Mouse (Mus musculus): Measurements from ENCODE around the gene Brinp3. TPM values are rescaled to one million over a fixed set of nuclear protein-coding genes. Genes with fewer than 3 reads are reported as not detected.

The Brinp3 gene
- polyA plus RNA-seq, 1 experiment from 2014 or later = 8.1 TPM

DNA sequence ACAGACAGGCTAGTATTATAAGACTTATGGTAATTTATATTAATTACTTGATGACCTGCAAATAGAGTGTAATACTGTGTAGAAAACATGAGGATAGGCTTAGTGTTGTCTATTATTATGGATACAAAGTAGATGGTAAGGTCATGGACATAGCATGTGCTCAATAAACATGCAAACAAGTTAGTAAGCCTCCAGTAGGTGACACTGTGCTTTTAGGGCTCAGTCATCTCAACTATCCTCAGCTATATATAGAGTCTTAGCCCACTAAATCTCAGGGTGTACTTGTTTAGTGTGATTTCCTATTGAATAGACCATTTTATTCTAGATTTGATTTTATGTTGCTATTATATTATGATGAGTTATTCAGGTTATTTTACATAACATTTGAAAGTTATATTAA lies 34.0 kb downstream of the Brinp3 start:
- no peak overlapping the region for H3K27ac ChIP-seq (ENCODE audit: low read depth, low read length)
- no peaks in the 10 kb centered on the region for H3K4me1 ChIP-seq (ENCODE audit: control insufficient read depth, insufficient read depth, low read length)
- H3K4me3 ChIP-seq (ENCODE audit: low read depth, low read length) = no peak overlapping the region
- no peaks in the 10 kb centered on the region for H3K9me3 ChIP-seq (replicated peaks; ENCODE audit: control insufficient read depth, low read length)
- no peak overlapping the region for H3K4me2 ChIP-seq (ENCODE audit: low read length)
- ATAC-seq = no peak
- H3K27me3 ChIP-seq (replicated peaks; ENCODE audit: control insufficient read depth, insufficient read depth, low read length) = no peaks in the 10 kb centered on the region
- H3K9ac ChIP-seq (ENCODE audit: low read length) = no peak overlapping the region
- no peaks in the 10 kb centered on the region for H3K36me3 ChIP-seq (ENCODE audit: control insufficient read depth, insufficient read depth, low read length)
- no peak for DNase-seq (ENCODE audit: low spot score)

- ATAC-seq (0 out of 2 replicates have a peak, but pooled peaks have one; percentile 29), DNase-seq (ENCODE audit: low spot score) (peak; percentile 62)
- Histone ChIP-seq H3K9ac (ENCODE audit: low read length) (no peak overlapping the region), H3K4me1 (ENCODE audit: control insufficient read depth, insufficient read depth, low read length) (no peaks in the 10 kb centered on the region), H3K36me3 (ENCODE audit: control insufficient read depth, insufficient read depth, low read length) (no peaks in the 10 kb centered on the region), H3K9me3 (replicated peaks; ENCODE audit: control insufficient read depth, low read length) (no peaks in the 10 kb centered on the region), H3K27ac (ENCODE audit: low read depth, low read length) (no peak overlapping the region), H3K27me3 (replicated peaks; ENCODE audit: control insufficient read depth, insufficient read depth, low read length) (no peaks in the 10 kb centered on the region), H3K4me3 (ENCODE audit: low read depth, low read length) (no peak overlapping the region), H3K4me2 (ENCODE audit: low read length) (no peak overlapping the region)
- 71% methylated on average over 2 of the region's 2 CpGs for WGBS
These were observed 52.4 kb downstream of the Brinp3 start for GRCm38 (mm10) chr1:146546847-146547428.

DNA sequence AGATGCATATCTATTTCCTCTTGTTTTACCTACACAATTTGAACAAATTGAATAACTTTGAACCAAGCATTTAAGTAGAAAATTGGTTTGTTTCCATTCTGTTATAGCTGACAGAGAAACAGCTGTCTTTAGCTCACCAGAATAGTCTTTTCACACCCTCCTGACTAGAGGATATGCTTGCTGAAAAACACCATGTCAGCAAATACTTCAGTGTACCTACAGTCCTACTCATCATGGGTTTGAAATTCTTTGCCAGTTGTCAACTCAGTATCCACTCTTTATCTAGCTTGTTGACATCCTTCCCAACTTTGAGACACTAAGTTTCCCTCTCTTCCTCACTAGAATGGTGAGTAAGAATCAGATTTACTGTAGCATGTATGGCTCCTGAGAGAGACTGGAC lies 62.4 kb downstream of the Brinp3 start:
- Histone ChIP-seq H3K4me1 (ENCODE audit: control insufficient read depth, insufficient read depth, low read length) (no peaks in the 10 kb centered on the region), H3K9me3 (replicated peaks; ENCODE audit: control insufficient read depth, low read length) (no peaks in the 10 kb centered on the region)

GRCm38 (mm10) chr1:146562144-146562543 lies 67.6 kb downstream of the Brinp3 start:
- Histone ChIP-seq H3K4me2 (ENCODE audit: low read length) (no peak overlapping the region), H3K9ac (ENCODE audit: low read length) (no peak overlapping the region), H3K9me3 (replicated peaks; ENCODE audit: control insufficient read depth, low read length) (no peaks in the 10 kb centered on the region), H3K27me3 (replicated peaks; ENCODE audit: control insufficient read depth, insufficient read depth, low read length) (no peaks in the 10 kb centered on the region), H3K4me1 (ENCODE audit: control insufficient read depth, insufficient read depth, low read length) (no peaks in the 10 kb centered on the region), H3K27ac (ENCODE audit: low read depth, low read length) (no peak overlapping the region), H3K36me3 (ENCODE audit: control insufficient read depth, insufficient read depth, low read length) (no peaks in the 10 kb centered on the region), H3K4me3 (ENCODE audit: low read depth, low read length) (no peak overlapping the region)
- WGBS = 88% methylated on average over 3 of the region's 3 CpGs
- no peak for ATAC-seq
- DNase-seq (ENCODE audit: low spot score) = no peak

More for the DNA sequence above, 62.4 kb downstream of the Brinp3 start:
- DNase-seq (ENCODE audit: low spot score) (no peak), ATAC-seq (no peak)
- Histone ChIP-seq H3K4me3 (ENCODE audit: low read depth, low read length) (no peak overlapping the region), H3K4me2 (ENCODE audit: low read length) (no peak overlapping the region), H3K9ac (ENCODE audit: low read length) (no peak overlapping the region), H3K36me3 (ENCODE audit: control insufficient read depth, insufficient read depth, low read length) (no peaks in the 10 kb centered on the region), H3K27ac (ENCODE audit: low read depth, low read length) (no peak overlapping the region), H3K27me3 (replicated peaks; ENCODE audit: control insufficient read depth, insufficient read depth, low read length) (no peaks in the 10 kb centered on the region)

- no peak overlapping the region for H3K27ac ChIP-seq (ENCODE audit: low read depth, low read length)
- 71% methylated on average over 7 of the region's 7 CpGs for WGBS
These were observed 89.6 kb downstream of the Brinp3 start for GRCm38 (mm10) chr1:146584181-146584580.

DNA sequence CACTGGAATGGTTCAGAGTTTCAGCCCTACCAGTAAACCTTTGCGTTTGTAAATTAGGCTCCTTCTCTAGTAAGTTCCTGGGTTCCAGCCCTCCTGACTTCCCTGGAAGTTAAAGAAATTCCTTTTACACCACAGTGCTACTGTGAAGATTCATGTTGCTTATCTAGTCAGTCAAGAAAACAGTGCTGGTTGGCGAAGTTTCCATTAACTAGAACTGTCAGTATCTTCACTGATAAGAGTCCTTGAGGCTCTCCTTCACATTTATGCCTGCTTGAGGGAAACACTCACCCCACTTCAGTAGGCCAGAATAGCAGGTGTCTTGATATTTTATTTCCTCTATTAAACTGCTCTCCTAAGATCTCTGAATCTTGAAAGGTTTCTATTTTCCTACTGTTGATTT lies 138.3 kb downstream of the Brinp3 start:
- Histone ChIP-seq H3K4me3 (ENCODE audit: low read depth, low read length) (no peak overlapping the region), H3K9ac (ENCODE audit: low read length) (no peak overlapping the region), H3K4me2 (ENCODE audit: low read length) (no peak overlapping the region), H3K36me3 (ENCODE audit: control insufficient read depth, insufficient read depth, low read length) (no peaks in the 10 kb centered on the region), H3K27me3 (replicated peaks; ENCODE audit: control insufficient read depth, insufficient read depth, low read length) (no peaks in the 10 kb centered on the region), H3K9me3 (replicated peaks; ENCODE audit: control insufficient read depth, low read length) (no peaks in the 10 kb centered on the region), H3K27ac (ENCODE audit: low read depth, low read length) (no peak overlapping the region), H3K4me1 (ENCODE audit: control insufficient read depth, insufficient read depth, low read length) (no peaks in the 10 kb centered on the region)
- DNase-seq (ENCODE audit: low spot score) (no peak), ATAC-seq (no peak)
- WGBS = 81% methylated on average over 2 of the region's 2 CpGs

More at GRCm38 (mm10) chr1:146584181-146584580, 89.6 kb downstream of the Brinp3 start:
- no peak for ATAC-seq
- peak; percentile 3 for DNase-seq (ENCODE audit: low spot score)
- no peaks in the 10 kb centered on the region for H3K9me3 ChIP-seq (replicated peaks; ENCODE audit: control insufficient read depth, low read length)
- H3K9ac ChIP-seq (ENCODE audit: low read length) = no peak overlapping the region
- no peak overlapping the region for H3K4me2 ChIP-seq (ENCODE audit: low read length)
- H3K36me3 ChIP-seq (ENCODE audit: control insufficient read depth, insufficient read depth, low read length) = no peaks in the 10 kb centered on the region
- H3K27me3 ChIP-seq (replicated peaks; ENCODE audit: control insufficient read depth, insufficient read depth, low read length) = no peaks in the 10 kb centered on the region
- H3K4me3 ChIP-seq (ENCODE audit: low read depth, low read length) = no peak overlapping the region
- H3K4me1 ChIP-seq (ENCODE audit: control insufficient read depth, insufficient read depth, low read length) = no peaks in the 10 kb centered on the region

DNA sequence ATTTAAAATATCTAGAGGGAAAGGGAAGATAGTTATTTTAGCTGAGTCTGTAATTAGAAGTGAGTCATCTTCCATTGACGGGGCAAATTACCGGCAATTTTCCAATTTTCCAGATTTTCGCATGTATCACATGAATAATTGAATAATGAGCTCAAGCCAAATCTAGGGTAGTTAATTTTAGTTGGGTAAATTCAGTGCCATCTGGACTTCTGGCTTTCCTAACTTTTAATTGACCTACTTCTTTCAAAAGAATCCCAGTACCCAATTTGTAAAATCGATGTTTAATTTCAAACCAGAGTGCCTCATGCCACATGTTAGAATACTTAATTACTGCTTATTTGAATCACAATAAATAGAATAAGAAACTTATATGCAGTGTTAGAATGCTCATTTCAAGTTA lies 162.7 kb downstream of the Brinp3 start:
- WGBS = 18% methylated on average over 4 of the region's 4 CpGs

GRCm38 (mm10) chr1:146700724-146701123 lies 206.2 kb downstream of the Brinp3 start:
- H3K4me2 ChIP-seq (ENCODE audit: low read length) = no peak overlapping the region
- H3K4me1 ChIP-seq (ENCODE audit: control insufficient read depth, insufficient read depth, low read length) = no peaks in the 10 kb centered on the region
- H3K36me3 ChIP-seq (ENCODE audit: control insufficient read depth, insufficient read depth, low read length) = no peaks in the 10 kb centered on the region
- DNase-seq (ENCODE audit: low spot score) (peak; percentile 36), ATAC-seq (no peak)
- no peak overlapping the region for H3K9ac ChIP-seq (ENCODE audit: low read length)
- H3K27ac ChIP-seq (ENCODE audit: low read depth, low read length) = no peak overlapping the region
- H3K27me3 ChIP-seq (replicated peaks; ENCODE audit: control insufficient read depth, insufficient read depth, low read length) = no peaks in the 10 kb centered on the region
- no peaks in the 10 kb centered on the region for H3K9me3 ChIP-seq (replicated peaks; ENCODE audit: control insufficient read depth, low read length)
- WGBS = 72% methylated on average over 4 of the region's 4 CpGs
- H3K4me3 ChIP-seq (ENCODE audit: low read depth, low read length) = no peak overlapping the region

More for the DNA sequence above, 162.7 kb downstream of the Brinp3 start:
- Histone ChIP-seq H3K27ac (ENCODE audit: low read depth, low read length) (no peak overlapping the region), H3K9ac (ENCODE audit: low read length) (no peak overlapping the region), H3K4me1 (ENCODE audit: control insufficient read depth, insufficient read depth, low read length) (no peaks in the 10 kb centered on the region), H3K4me3 (ENCODE audit: low read depth, low read length) (no peak overlapping the region), H3K9me3 (replicated peaks; ENCODE audit: control insufficient read depth, low read length) (no peaks in the 10 kb centered on the region), H3K36me3 (ENCODE audit: control insufficient read depth, insufficient read depth, low read length) (no peaks in the 10 kb centered on the region), H3K4me2 (ENCODE audit: low read length) (no peak overlapping the region), H3K27me3 (replicated peaks; ENCODE audit: control insufficient read depth, insufficient read depth, low read length) (no peaks in the 10 kb centered on the region)
- ATAC-seq (peak; percentile 82), DNase-seq (ENCODE audit: low spot score) (peak; percentile 89)

GRCm38 (mm10) chr1:146719556-146719955 lies 225.0 kb downstream of the Brinp3 start:
- no peaks in the 10 kb centered on the region for H3K4me1 ChIP-seq (ENCODE audit: control insufficient read depth, insufficient read depth, low read length)
- H3K27me3 ChIP-seq (replicated peaks; ENCODE audit: control insufficient read depth, insufficient read depth, low read length) = no peaks in the 10 kb centered on the region
- WGBS = 76% methylated on average over 3 of the region's 3 CpGs
- H3K4me3 ChIP-seq (ENCODE audit: low read depth, low read length) = no peak overlapping the region
- ATAC-seq (no peak), DNase-seq (ENCODE audit: low spot score) (no peak)
- H3K36me3 ChIP-seq (ENCODE audit: control insufficient read depth, insufficient read depth, low read length) = no peaks in the 10 kb centered on the region
- no peak overlapping the region for H3K4me2 ChIP-seq (ENCODE audit: low read length)
- no peak overlapping the region for H3K9ac ChIP-seq (ENCODE audit: low read length)
- no peak overlapping the region for H3K27ac ChIP-seq (ENCODE audit: low read depth, low read length)
- H3K9me3 ChIP-seq (replicated peaks; ENCODE audit: control insufficient read depth, low read length) = no peaks in the 10 kb centered on the region
